Mouse (Mus musculus) hindbrain, embryonic 12.5 days (tissue): ENCODE results near the gene Tmem243. TPM values are rescaled to one million over a fixed set of nuclear protein-coding genes. Genes with fewer than 3 reads are reported as not detected.

Source experiments
- ATAC-seq: fragments of 200-750 bp; cut with Nextera tagmentation; 2 replicates; pipeline ENCODE4 v1.8.0; 2017; ENCODE audit warnings: moderate TSS enrichment; ENCODE audit not compliant: low FRiP score
- H3K27ac ChIP-seq: fragments of 300-500 bp; sonication (generic); 2 replicates; pipeline ENCODE4 v1.5.1; 2016; ENCODE audit warnings: mild to moderate bottlenecking
- H3K27me3 ChIP-seq: fragments of 300-500 bp; sonication (generic); 2 replicates; pipeline ENCODE4 v1.6.1; 2016; ENCODE audit warnings: mild to moderate bottlenecking
- H3K36me3 ChIP-seq: fragments of 300-500 bp; sonication (generic); 2 replicates; pipeline ENCODE4 v1.6.1; 2016; ENCODE audit warnings: mild to moderate bottlenecking
- H3K4me1 ChIP-seq: fragments of 300-500 bp; sonication (generic); 2 replicates; pipeline ENCODE4 v1.6.1; 2016
- H3K4me2 ChIP-seq: fragments of 300-500 bp; sonication (generic); replicated peaks from 2 replicates; pipeline ENCODE4 v1.6.1; 2016; ENCODE audit warnings: mild to moderate bottlenecking
- H3K4me3 ChIP-seq: fragments of 300-500 bp; sonication (generic); 2 replicates; pipeline ENCODE4 v1.5.1; 2016; ENCODE audit warnings: mild to moderate bottlenecking
- H3K9ac ChIP-seq: fragments of 300-500 bp; sonication (generic); 2 replicates; pipeline ENCODE4 v1.6.1; 2016; ENCODE audit warnings: mild to moderate bottlenecking, moderate library complexity
- H3K9me3 ChIP-seq: fragments of 300-500 bp; sonication (generic); replicated peaks from 2 replicates; pipeline ENCODE4 v1.6.1; 2016; ENCODE audit warnings: mild to moderate bottlenecking
- WGBS: fragments of 180-500 bp; shearing (Covaris S2); methylation state at CpG from one replicate; pipeline ENCODE4 v1.1.7; 2016; 5-methylcytosine and 5-hydroxymethylcytosine counted together
- polyA plus RNA-seq: library from polyadenylated mRNA; unstranded; fragments of >200 nt; fragmentation: Nextera tagmentation; extraction: Ambion mirVana; gene quantifications from 2 replicates; pipeline ENCODE4 v1.2.1, GENCODE M21; 2016

The Tmem243 gene
- polyA plus RNA-seq, 1 experiment from 2014 or later = 22.0 TPM

DNA sequence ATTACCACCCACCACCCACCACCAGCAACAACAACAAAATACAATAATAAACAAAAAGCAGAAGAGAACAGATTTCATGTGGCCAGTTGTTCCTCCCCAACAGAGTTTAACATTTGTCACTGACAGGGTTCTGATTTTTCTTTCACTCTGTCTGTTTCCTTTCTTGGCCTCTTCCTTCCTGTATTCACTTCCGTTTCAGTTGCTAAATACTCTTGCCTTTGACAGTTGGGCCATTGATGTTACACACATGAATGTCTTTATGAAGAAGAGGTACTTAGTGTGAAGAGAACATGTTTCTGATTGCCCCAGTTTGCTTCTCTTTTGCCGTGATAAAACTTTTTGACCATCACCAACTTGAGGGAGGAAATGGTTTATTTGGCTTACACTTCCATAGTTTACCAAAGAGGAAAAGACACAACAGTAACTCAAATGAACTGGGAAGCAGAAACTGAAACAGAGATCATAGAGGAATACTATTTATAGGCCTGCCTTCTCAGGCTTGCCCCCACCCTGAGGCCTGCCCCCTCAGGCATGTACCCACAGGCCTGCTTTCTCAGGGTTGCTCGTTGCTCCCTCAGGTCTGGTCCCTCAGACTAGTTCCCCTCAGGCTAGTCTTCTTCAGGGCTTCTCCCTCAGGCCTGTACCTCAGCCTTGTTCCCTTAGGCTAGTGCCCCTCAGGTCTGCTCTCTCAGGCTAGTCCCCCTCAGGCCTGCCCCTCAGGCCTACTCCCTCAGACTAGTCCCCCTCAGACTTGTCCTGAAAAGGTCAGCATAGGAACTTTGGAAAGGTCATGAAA is 13.3 kb upstream of the Tmem243 start:
- H3K4me1 ChIP-seq = no peaks in the 10 kb centered on the region
- no peak for ATAC-seq
- no peak overlapping the region for H3K4me2 ChIP-seq
- H3K27ac ChIP-seq = no peak overlapping the region
- 84% methylated on average over 3 of the region's 3 CpGs for WGBS
- no peaks in the 10 kb centered on the region for H3K27me3 ChIP-seq
- H3K36me3 ChIP-seq = no peaks in the 10 kb centered on the region
- no peak overlapping the region for H3K4me3 ChIP-seq
- H3K9me3 ChIP-seq = no peaks in the 10 kb centered on the region
- H3K9ac ChIP-seq = no peak overlapping the region

- Histone ChIP-seq H3K9me3 (no peaks in the 10 kb centered on the region), H3K4me2 (no peak overlapping the region), H3K27ac (no peak overlapping the region), H3K4me1 (no peaks in the 10 kb centered on the region), H3K9ac (no peak overlapping the region), H3K4me3 (no peak overlapping the region), H3K36me3 (no peaks in the 10 kb centered on the region), H3K27me3 (no peaks in the 10 kb centered on the region)
- no peak for ATAC-seq
- WGBS = 80% methylated on average over 6 of the region's 6 CpGs
Measured at GRCm38 (mm10) chr5:9090493-9091106, 9.9 kb upstream of the Tmem243 start.

GRCm38 (mm10) chr5:9092716-9093115 is 7.8 kb upstream of the Tmem243 start:
- WGBS = 93% methylated on average over 1 of the region's 1 CpGs
- Histone ChIP-seq H3K27ac (no peak overlapping the region), H3K27me3 (no peaks in the 10 kb centered on the region), H3K4me1 (no peaks in the 10 kb centered on the region), H3K36me3 (no peaks in the 10 kb centered on the region), H3K9me3 (peaks cover 5% of the 10 kb centered on the region), H3K4me3 (no peak overlapping the region), H3K4me2 (no peak overlapping the region), H3K9ac (no peak overlapping the region)
- no peak for ATAC-seq

GRCm38 (mm10) chr5:9093490-9093889 is 7.0 kb upstream of the Tmem243 start:
- H3K9me3 ChIP-seq = peaks cover 5% of the 10 kb centered on the region
- ATAC-seq = no peak
- no peak overlapping the region for H3K4me3 ChIP-seq
- WGBS = 87% methylated on average over 4 of the region's 4 CpGs
- no peak overlapping the region for H3K27ac ChIP-seq
- no peaks in the 10 kb centered on the region for H3K4me1 ChIP-seq
- no peak overlapping the region for H3K4me2 ChIP-seq
- H3K27me3 ChIP-seq = no peaks in the 10 kb centered on the region
- no peaks in the 10 kb centered on the region for H3K36me3 ChIP-seq
- no peak overlapping the region for H3K9ac ChIP-seq

DNA sequence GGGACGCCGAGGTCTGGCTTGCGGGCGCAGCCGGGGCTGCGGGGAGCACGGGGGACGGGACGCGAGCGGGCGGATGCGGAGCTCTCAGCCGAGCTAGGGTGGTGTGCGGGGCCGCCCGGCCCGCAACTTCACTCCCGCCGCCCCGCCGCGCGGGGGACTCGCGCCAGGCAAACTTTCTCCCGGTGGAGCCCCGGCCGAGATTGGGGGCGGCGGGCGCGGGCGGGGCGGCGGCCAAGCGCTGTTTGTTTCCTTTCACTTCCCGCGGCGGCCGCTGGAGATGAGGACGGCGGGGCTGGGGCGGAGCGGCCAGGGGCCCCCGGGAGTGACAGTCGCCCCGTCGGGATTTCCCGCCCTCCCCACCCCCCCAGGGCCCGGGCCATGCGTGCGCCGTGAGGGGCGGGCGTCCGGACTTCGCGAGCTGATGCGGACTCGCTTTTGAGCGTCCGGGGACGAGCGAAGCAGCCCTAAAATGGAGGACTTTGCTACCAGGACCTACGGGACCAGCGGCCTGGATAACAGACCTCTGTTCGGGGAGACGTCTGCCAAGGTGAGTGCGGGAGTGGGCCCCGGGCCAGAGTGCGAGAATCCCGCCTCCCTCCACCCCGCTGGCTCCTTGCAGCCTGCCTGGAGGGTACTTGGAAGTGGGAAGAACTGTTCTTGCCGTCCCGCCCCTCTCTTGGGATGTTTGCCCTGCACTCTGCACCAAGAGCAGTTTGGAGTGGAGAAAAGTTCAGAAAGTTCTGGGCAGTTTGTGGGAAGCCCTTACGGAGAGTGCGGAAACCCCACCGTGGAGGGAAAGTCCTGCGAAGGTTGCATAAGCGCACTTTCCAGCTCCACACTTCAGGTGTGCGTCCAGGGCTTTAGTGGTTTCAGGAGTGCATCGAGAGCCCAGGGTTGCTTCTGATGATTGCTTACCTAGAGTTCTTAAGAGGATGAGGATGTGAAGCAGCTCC is 657 bp downstream of the Tmem243 start:
- H3K27ac ChIP-seq = no peak overlapping the region

GRCm38 (mm10) chr5:9102696-9103095 is 2.2 kb downstream of the Tmem243 start:
- no peaks in the 10 kb centered on the region for H3K36me3 ChIP-seq
- H3K27me3 ChIP-seq = peaks cover 7% of the 10 kb centered on the region; the same call in 1 of the 2 replicates
- H3K4me2 ChIP-seq = no peak overlapping the region
- no peak overlapping the region for H3K9ac ChIP-seq
- no peak overlapping the region for H3K27ac ChIP-seq
- no peak for ATAC-seq
- H3K9me3 ChIP-seq = no peaks in the 10 kb centered on the region
- 98% methylated on average over 2 of the region's 2 CpGs for WGBS
- peaks cover 11% of the 10 kb centered on the region for H3K4me1 ChIP-seq
- no peak overlapping the region for H3K4me3 ChIP-seq

More for the DNA sequence above, 657 bp downstream of the Tmem243 start:
- H3K4me1 ChIP-seq = peaks cover 11% of the 10 kb centered on the region
- peaks cover 7% of the 10 kb centered on the region; the same call in 1 of the 2 replicates for H3K27me3 ChIP-seq
- peaks cover 4% of the 10 kb centered on the region for H3K9me3 ChIP-seq
- H3K9ac ChIP-seq = peak overlapping the region; percentile 78
- peak; percentile 89 for ATAC-seq
- WGBS = under 1% methylated on average over 59 of the region's 83 CpGs
- H3K36me3 ChIP-seq = no peaks in the 10 kb centered on the region
- peak overlapping the region; percentile 87 for H3K4me2 ChIP-seq
- H3K4me3 ChIP-seq = peak overlapping the region; percentile 85

- no peaks in the 10 kb centered on the region for H3K9me3 ChIP-seq
- H3K36me3 ChIP-seq = no peaks in the 10 kb centered on the region
- H3K4me2 ChIP-seq = no peak overlapping the region
- H3K9ac ChIP-seq = no peak overlapping the region
- no peak for ATAC-seq
- H3K4me3 ChIP-seq = no peak overlapping the region
- H3K27ac ChIP-seq = no peak overlapping the region
- peaks cover 7% of the 10 kb centered on the region; the same call in 1 of the 2 replicates for H3K27me3 ChIP-seq
- 91% methylated on average over 8 of the region's 8 CpGs for WGBS
- H3K4me1 ChIP-seq = peaks cover 11% of the 10 kb centered on the region
Measured at GRCm38 (mm10) chr5:9103958-9104357, 3.5 kb downstream of the Tmem243 start.

DNA sequence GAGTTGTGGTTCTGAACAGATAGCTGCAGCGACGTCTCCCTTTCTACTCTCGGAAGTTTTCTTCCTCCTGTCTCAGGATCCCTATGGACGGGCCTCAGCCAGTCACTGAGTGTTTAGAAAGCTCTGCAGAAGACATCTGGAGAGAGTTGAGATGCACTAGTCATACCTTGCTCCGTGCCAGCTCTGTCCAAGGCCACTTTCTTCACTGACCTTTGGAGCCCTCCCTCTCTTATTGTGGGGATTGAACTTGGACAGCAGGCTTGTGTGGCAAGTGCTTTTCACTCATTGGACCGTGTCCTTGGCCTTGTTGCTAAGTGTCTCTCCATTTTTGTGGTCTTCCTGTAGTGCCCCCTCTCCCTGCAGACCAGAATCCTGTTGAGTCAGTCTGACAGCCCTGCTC is 6.3 kb downstream of the Tmem243 start:
- WGBS = 85% methylated on average over 6 of the region's 6 CpGs

DNA sequence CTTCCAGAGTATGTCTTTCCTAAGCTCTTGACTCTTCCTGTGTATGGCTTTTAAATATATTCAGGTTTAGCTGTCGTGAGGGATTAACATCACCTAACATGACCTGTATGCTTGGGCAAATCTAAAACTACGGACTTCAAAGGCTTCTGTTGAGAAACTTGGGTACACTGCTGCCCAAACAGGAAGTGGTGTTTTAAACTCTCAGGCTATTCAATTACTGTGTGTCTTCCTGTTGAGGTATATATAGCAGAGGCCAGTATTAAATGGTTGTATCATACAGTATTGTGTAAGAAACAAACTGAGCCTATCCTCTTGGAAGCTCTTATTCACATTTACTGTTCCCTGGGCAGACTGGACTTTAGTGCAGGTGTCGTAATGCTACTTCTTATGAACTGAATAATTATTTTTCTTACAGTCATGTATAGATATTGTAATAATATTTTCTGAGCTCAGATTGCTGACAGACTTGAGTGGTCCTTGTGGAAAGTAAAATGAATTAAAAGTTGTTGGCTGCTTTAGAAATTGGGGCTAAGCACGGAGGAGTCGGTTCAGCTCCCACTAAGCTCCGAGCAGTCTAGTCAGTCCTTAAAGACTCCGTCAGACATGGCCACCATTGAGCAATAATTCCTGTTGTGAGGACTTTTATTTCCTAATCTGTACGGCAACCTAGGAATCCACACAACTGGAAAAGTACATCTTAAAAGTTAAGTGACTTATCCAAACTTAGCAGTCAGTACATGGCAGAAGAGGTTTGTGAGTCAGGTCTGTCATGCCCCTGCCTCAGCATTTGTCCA is 7.0 kb downstream of the Tmem243 start:
- 86% methylated on average over 8 of the region's 8 CpGs for WGBS
- H3K9ac ChIP-seq = no peak overlapping the region
- no peak overlapping the region for H3K27ac ChIP-seq
- H3K27me3 ChIP-seq = no peaks in the 10 kb centered on the region
- H3K4me3 ChIP-seq = no peak overlapping the region
- H3K36me3 ChIP-seq = no peaks in the 10 kb centered on the region
- ATAC-seq = no peak
- H3K4me2 ChIP-seq = no peak overlapping the region
- H3K9me3 ChIP-seq = no peaks in the 10 kb centered on the region
- H3K4me1 ChIP-seq = no peaks in the 10 kb centered on the region

More for the DNA sequence above, 6.3 kb downstream of the Tmem243 start:
- Histone ChIP-seq H3K27me3 (peaks cover 3% of the 10 kb centered on the region; the same call in 1 of the 2 replicates), H3K9me3 (no peaks in the 10 kb centered on the region), H3K36me3 (no peaks in the 10 kb centered on the region), H3K4me3 (no peak overlapping the region), H3K4me2 (no peak overlapping the region), H3K27ac (no peak overlapping the region), H3K9ac (no peak overlapping the region), H3K4me1 (0 out of 2 replicates have a peak, but pooled peaks cover under 1% of the 10 kb centered on the region)
- no peak for ATAC-seq

- H3K9ac ChIP-seq = no peak overlapping the region
- no peaks in the 10 kb centered on the region for H3K4me1 ChIP-seq
- H3K27me3 ChIP-seq = no peaks in the 10 kb centered on the region
- H3K36me3 ChIP-seq = no peaks in the 10 kb centered on the region
- H3K4me2 ChIP-seq = no peak overlapping the region
- 84% methylated on average over 5 of the region's 5 CpGs for WGBS
- no peak for ATAC-seq
- H3K9me3 ChIP-seq = no peaks in the 10 kb centered on the region
- H3K4me3 ChIP-seq = no peak overlapping the region
- H3K27ac ChIP-seq = no peak overlapping the region
Measured at GRCm38 (mm10) chr5:9108490-9108889, 8.0 kb downstream of the Tmem243 start.

DNA sequence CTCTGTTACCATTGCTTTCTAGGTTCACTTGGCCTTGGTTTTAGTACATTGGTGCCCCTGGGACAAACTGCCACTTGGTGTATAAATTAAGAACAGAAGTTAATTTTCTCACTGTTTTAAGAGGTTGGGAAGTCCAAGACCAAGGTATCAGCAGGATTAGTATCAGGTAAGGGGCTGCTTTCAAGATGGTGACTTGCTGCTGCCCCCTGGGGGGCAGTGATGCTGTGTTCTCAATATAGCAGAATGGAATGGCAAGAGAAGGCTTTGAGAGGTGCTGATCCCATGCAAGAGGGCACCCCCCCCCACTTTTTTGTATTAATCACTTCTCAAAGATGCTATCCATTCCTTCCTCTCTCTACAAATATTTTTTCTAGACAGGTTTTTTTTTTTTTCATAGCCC is 9.1 kb downstream of the Tmem243 start:
- H3K9ac ChIP-seq = no peak overlapping the region
- 0 out of 2 replicates have a peak, but pooled peaks cover 5% of the 10 kb centered on the region for H3K4me1 ChIP-seq
- no peak for ATAC-seq
- H3K36me3 ChIP-seq = no peaks in the 10 kb centered on the region
- no peak overlapping the region for H3K4me3 ChIP-seq
- H3K9me3 ChIP-seq = no peaks in the 10 kb centered on the region
- no peaks in the 10 kb centered on the region for H3K27me3 ChIP-seq
- H3K4me2 ChIP-seq = no peak overlapping the region
- no peak overlapping the region for H3K27ac ChIP-seq
